Mouse (Mus musculus) kidney, adult 2 months (tissue): Measurements from ENCODE around the gene Atraid. TPM values are rescaled to one million over a fixed set of nuclear protein-coding genes. Genes with fewer than 3 reads are reported as not detected.
"Not testable (repeated sequence)": the region's sequence is repeated elsewhere in the genome, so short reads cannot be mapped to it uniquely, and the experiment has no call there.

ENCODE experiments used
- DNase-seq: peaks from one replicate; pipeline ENCODE4 v3.0.0; 2021
- H3K27ac ChIP-seq: fragments of 200-500 bp; 2 replicates; pipeline ENCODE4 v1.5.1; 2012; ENCODE audit warnings: low read depth, low read length, control low read depth, inconsistent platforms; ENCODE audit not compliant: insufficient read depth
- H3K27me3 ChIP-seq: fragments of 200-500 bp; replicated peaks from 2 replicates; pipeline ENCODE4 v1.6.1; 2012; ENCODE audit warnings: mild to moderate bottlenecking, moderate library complexity, low read length, inconsistent platforms; ENCODE audit not compliant: control insufficient read depth, insufficient read depth
- H3K36me3 ChIP-seq: fragments of 200-500 bp; 2 replicates; pipeline ENCODE4 v1.6.1; 2012; ENCODE audit warnings: mild to moderate bottlenecking, moderate library complexity, low read length, inconsistent platforms; ENCODE audit not compliant: control insufficient read depth, insufficient read depth
- H3K4me1 ChIP-seq: fragments of 200-500 bp; 2 replicates; pipeline ENCODE4 v1.6.1; 2011; ENCODE audit warnings: low read length; ENCODE audit not compliant: control insufficient read depth, insufficient read depth
- H3K4me3 ChIP-seq: fragments of 200-500 bp; 2 replicates; pipeline ENCODE4 v1.5.1; 2011; ENCODE audit warnings: mild to moderate bottlenecking, low read depth, low read length, control low read depth; ENCODE audit not compliant: insufficient read depth
- CTCF ChIP-seq: fragments of 200-500 bp; conservative IDR thresholded peaks from 2 replicates; pipeline ENCODE4 v1.5.1; 2011; ENCODE audit warnings: low read depth, mild to moderate bottlenecking, control low read depth, low read length, moderate library complexity, mixed read lengths; ENCODE audit not compliant: insufficient read depth, insufficient read length
- POLR2A ChIP-seq: fragments of 200-500 bp; IDR thresholded peaks from one replicate; pipeline ENCODE4 v1.6.1; 2011; ENCODE audit warnings: low read depth, low read length, control low read depth
- WGBS: fragments of 180-500 bp; shearing (Covaris S2); methylation state at CpG from one replicate; pipeline ENCODE4 v1.1.7; 2018; 5-methylcytosine and 5-hydroxymethylcytosine counted together
- polyA plus RNA-seq: library from polyadenylated mRNA; depleted of rRNA; stranded (reverse); fragments of >200 nt; gene quantifications from 2 replicates; pipeline ENCODE4 v1.2.3, GENCODE M21; 2012

The Atraid gene
- polyA plus RNA-seq, 1 experiment = 320 TPM

GRCm38 (mm10) chr5:31015913-31016312, 32.2 kb upstream of the Atraid start:
- no peaks in the 10 kb centered on the region for H3K27me3 ChIP-seq
- no peak for TF ChIP-seq CTCF
- no peak for TF ChIP-seq POLR2A
- H3K4me3 ChIP-seq = no peak overlapping the region
- 70% methylated on average over 2 of the region's 2 CpGs for WGBS
- H3K27ac ChIP-seq = no peak overlapping the region
- H3K36me3 ChIP-seq = no peaks in the 10 kb centered on the region
- no peaks in the 10 kb centered on the region for H3K4me1 ChIP-seq
- DNase-seq = no peak

- H3K4me1 ChIP-seq, H3K36me3 ChIP-seq, DNase-seq, H3K27me3 ChIP-seq, H3K27ac ChIP-seq, H3K4me3 ChIP-seq: not testable (repeated sequence)
- WGBS = 63% methylated on average over 5 of the region's 5 CpGs
These were observed 26.3 kb upstream of the Atraid start for GRCm38 (mm10) chr5:31021790-31022189.

GRCm38 (mm10) chr5:31022690-31023089, 25.4 kb upstream of the Atraid start:
- no peak overlapping the region for H3K27ac ChIP-seq
- H3K36me3 ChIP-seq = no peaks in the 10 kb centered on the region
- no peak for TF ChIP-seq POLR2A
- TF ChIP-seq CTCF = no peak
- no peaks in the 10 kb centered on the region for H3K4me1 ChIP-seq
- H3K27me3 ChIP-seq = no peaks in the 10 kb centered on the region
- no peak for DNase-seq
- 69% methylated on average over 1 of the region's 1 CpGs for WGBS
- no peak overlapping the region for H3K4me3 ChIP-seq

- Histone ChIP-seq H3K27ac (no peak overlapping the region), H3K4me3 (no peak overlapping the region), H3K27me3 (no peaks in the 10 kb centered on the region), H3K4me1 (no peaks in the 10 kb centered on the region), H3K36me3 (no peaks in the 10 kb centered on the region)
- no peak for DNase-seq
- TF ChIP-seq POLR2A = no peak
- no peak for TF ChIP-seq CTCF
- 34% methylated on average over 4 of the region's 4 CpGs for WGBS
These were observed 24.9 kb upstream of the Atraid start for GRCm38 (mm10) chr5:31023254-31023653.

GRCm38 (mm10) chr5:31024641-31025040, 23.5 kb upstream of the Atraid start:
- TF ChIP-seq POLR2A (no peak), CTCF (no peak)
- H3K27ac ChIP-seq = no peak overlapping the region
- no peak for DNase-seq
- H3K27me3 ChIP-seq = no peaks in the 10 kb centered on the region
- H3K4me3 ChIP-seq = no peak overlapping the region
- H3K4me1 ChIP-seq = no peaks in the 10 kb centered on the region
- H3K36me3 ChIP-seq = no peaks in the 10 kb centered on the region

GRCm38 (mm10) chr5:31030926-31031325, 17.2 kb upstream of the Atraid start:
- no peak overlapping the region for H3K27ac ChIP-seq
- no peak for DNase-seq
- WGBS = 55% methylated on average over 4 of the region's 4 CpGs
- TF ChIP-seq POLR2A (no peak), CTCF (no peak)
- no peaks in the 10 kb centered on the region for H3K36me3 ChIP-seq
- H3K27me3 ChIP-seq = no peaks in the 10 kb centered on the region
- H3K4me1 ChIP-seq = no peaks in the 10 kb centered on the region
- no peak overlapping the region for H3K4me3 ChIP-seq

- TF ChIP-seq CTCF (no peak), POLR2A (no peak)
- no peak for DNase-seq
- Histone ChIP-seq H3K27me3 (no peaks in the 10 kb centered on the region), H3K36me3 (no peaks in the 10 kb centered on the region), H3K4me3 (no peak overlapping the region), H3K4me1 (no peaks in the 10 kb centered on the region), H3K27ac (no peak overlapping the region)
- WGBS = 83% methylated on average over 8 of the region's 8 CpGs
These were observed 16.6 kb upstream of the Atraid start for GRCm38 (mm10) chr5:31031508-31031907.

GRCm38 (mm10) chr5:31034669-31035068, 13.4 kb upstream of the Atraid start:
- no peak overlapping the region for H3K4me3 ChIP-seq
- H3K36me3 ChIP-seq = no peaks in the 10 kb centered on the region
- no peaks in the 10 kb centered on the region for H3K4me1 ChIP-seq
- no peak overlapping the region for H3K27ac ChIP-seq
- no peaks in the 10 kb centered on the region for H3K27me3 ChIP-seq
- no peak for DNase-seq
- 91% methylated on average over 6 of the region's 6 CpGs for WGBS
- TF ChIP-seq POLR2A = no peak
- TF ChIP-seq CTCF = no peak

GRCm38 (mm10) chr5:31036556-31036955, 11.6 kb upstream of the Atraid start:
- WGBS = 87% methylated on average over 11 of the region's 11 CpGs

More at GRCm38 (mm10) chr5:31036556-31036955, 11.6 kb upstream of the Atraid start:
- H3K4me3 ChIP-seq, H3K4me1 ChIP-seq, H3K36me3 ChIP-seq, H3K27me3 ChIP-seq, H3K27ac ChIP-seq, DNase-seq: not testable (repeated sequence)
